Mouse (Mus musculus) cortical plate, adult 2 months (tissue): Measurements from ENCODE around the gene Icam5. TPM values are rescaled to one million over a fixed set of nuclear protein-coding genes. Genes with fewer than 3 reads are reported as not detected.
A peak's percentile ranks its signal among the peaks of the same experiment; 100 is the strongest.

ENCODE experiments used
- H3K27ac ChIP-seq: fragments of 200-500 bp; 2 replicates; pipeline ENCODE4 v1.5.1; 2012; ENCODE audit warnings: low read length, control low read depth, inconsistent platforms; ENCODE audit not compliant: insufficient read depth
- H3K4me1 ChIP-seq: fragments of 200-500 bp; 2 replicates; pipeline ENCODE4 v1.6.1; 2011; ENCODE audit warnings: low read length; ENCODE audit not compliant: control insufficient read depth, insufficient read depth
- H3K4me3 ChIP-seq: fragments of 200-500 bp; 2 replicates; pipeline ENCODE4 v1.5.1; 2011; ENCODE audit warnings: mild to moderate bottlenecking, low read length, control low read depth; ENCODE audit not compliant: insufficient read depth
- CTCF ChIP-seq: fragments of 200-500 bp; IDR thresholded peaks from 2 replicates; pipeline ENCODE4 v1.5.1; 2011; ENCODE audit warnings: mild to moderate bottlenecking, control low read depth, low read length; ENCODE audit not compliant: insufficient read depth; ENCODE audit errors: extremely low read depth
- POLR2A ChIP-seq: fragments of 200-500 bp; IDR thresholded peaks from 2 replicates; pipeline ENCODE4 v1.6.1; 2011; ENCODE audit warnings: mild to moderate bottlenecking, low read length, control low read depth; ENCODE audit not compliant: insufficient read depth; ENCODE audit errors: extremely low read depth
- polyA plus RNA-seq: library from polyadenylated mRNA; depleted of rRNA; stranded (reverse); fragments of >200 nt; gene quantifications from 2 replicates; pipeline ENCODE4 v1.2.3, GENCODE M21; 2012

Gene Icam5
- polyA plus RNA-seq, 1 experiment, result 176 TPM

- H3K4me1 ChIP-seq, result no peaks in the 10 kb centered on the region
- H3K27ac ChIP-seq, result no peak overlapping the region
- TF ChIP-seq POLR2A (no peak), CTCF (no peak)
- no peak overlapping the region for H3K4me3 ChIP-seq
Measured at GRCm38 (mm10) chr9:21012368-21012767, 19.5 kb upstream of the Icam5 start.

- H3K4me3 ChIP-seq, result peak overlapping the region; percentile 16; the same call in 1 of the 2 replicates
- TF ChIP-seq POLR2A (no peak), CTCF (no peak)
- H3K27ac ChIP-seq, result no peak overlapping the region
- H3K4me1 ChIP-seq, result no peaks in the 10 kb centered on the region
Measured at GRCm38 (mm10) chr9:21014691-21015570, 16.9 kb upstream of the Icam5 start.

- Histone ChIP-seq H3K4me1 (no peaks in the 10 kb centered on the region), H3K4me3 (peak within 1 kb of the TSS; percentile 16), H3K27ac (no peak within 1 kb of the TSS)
- 0 out of 2 replicates have a peak, but pooled peaks have one; percentile 31 for TF ChIP-seq POLR2A
- TF ChIP-seq CTCF, result no peak
Measured at GRCm38 (mm10) chr9:21015571-21016130, 16.2 kb upstream of the Icam5 start, which contains the start of gene Icam1. Gene Icam1 (plus strand): TSS chr9:21015985.

GRCm38 (mm10) chr9:21016331-21017176 lies 15.3 kb upstream of the Icam5 start:
- Histone ChIP-seq H3K4me1 (no peaks in the 10 kb centered on the region), H3K4me3 (peak overlapping the region; percentile 16)

GRCm38 (mm10) chr9:21017177-21017575 lies 14.7 kb upstream of the Icam5 start:
- no peaks in the 10 kb centered on the region for H3K4me1 ChIP-seq
- H3K4me3 ChIP-seq, result no peak overlapping the region
- H3K27ac ChIP-seq, result no peak overlapping the region
- TF ChIP-seq POLR2A, result no peak
- no peak for TF ChIP-seq CTCF

More at GRCm38 (mm10) chr9:21016331-21017176, 15.3 kb upstream of the Icam5 start:
- TF ChIP-seq POLR2A (no peak), CTCF (no peak)
- no peak overlapping the region for H3K27ac ChIP-seq

GRCm38 (mm10) chr9:21018600-21018999 lies 13.3 kb upstream of the Icam5 start:
- H3K4me3 ChIP-seq, result no peak overlapping the region
- H3K27ac ChIP-seq, result no peak overlapping the region
- H3K4me1 ChIP-seq, result no peaks in the 10 kb centered on the region
- TF ChIP-seq POLR2A (no peak), CTCF (no peak)

- H3K4me1 ChIP-seq, result no peaks in the 10 kb centered on the region
- H3K27ac ChIP-seq, result no peak overlapping the region
- H3K4me3 ChIP-seq, result no peak overlapping the region
- no peak for TF ChIP-seq CTCF
- TF ChIP-seq POLR2A, result no peak
Measured at GRCm38 (mm10) chr9:21021363-21021762, 10.5 kb upstream of the Icam5 start.

- no peaks in the 10 kb centered on the region for H3K4me1 ChIP-seq
- no peak overlapping the region for H3K27ac ChIP-seq
- TF ChIP-seq POLR2A (no peak), CTCF (no peak)
- no peak overlapping the region for H3K4me3 ChIP-seq
Measured at GRCm38 (mm10) chr9:21022288-21022687, 9.6 kb upstream of the Icam5 start.

GRCm38 (mm10) chr9:21022726-21023125 lies 9.1 kb upstream of the Icam5 start:
- H3K4me3 ChIP-seq, result no peak overlapping the region
- H3K27ac ChIP-seq, result no peak overlapping the region
- H3K4me1 ChIP-seq, result no peaks in the 10 kb centered on the region
- TF ChIP-seq POLR2A (no peak), CTCF (no peak)
